ENCODE assay signal across 9 mouse cellular contexts in the genomic region with DNA sequence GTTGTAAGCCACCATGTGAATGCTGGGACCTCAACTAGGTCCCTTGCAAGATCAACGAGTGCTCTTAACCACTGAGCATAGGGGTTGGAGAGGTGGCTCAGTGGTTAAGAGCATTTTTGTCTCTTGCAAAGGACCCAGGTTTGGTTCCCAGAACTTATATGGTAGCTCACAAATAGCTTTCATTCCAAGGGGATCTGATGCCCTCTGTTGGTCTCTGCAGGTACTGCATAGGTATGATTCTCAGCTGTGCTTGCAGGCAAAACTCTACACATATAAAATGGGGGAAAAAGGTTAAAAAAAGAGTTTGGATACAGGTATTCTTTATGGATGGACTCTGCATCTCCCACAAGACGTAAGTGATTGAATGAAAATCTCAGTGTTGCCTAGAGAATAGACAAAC. TPM values are rescaled to one million over a fixed set of nuclear protein-coding genes. Genes with fewer than 3 reads are reported as not detected.
DNase-seq lines count a peak whose midpoint lies in the region; ATAC-seq and TF ChIP-seq lines count a peak whose summit lies in the region.
"Had no signal": no experiment of that assay in that cellular context is flagged by ENCODE, and none has a peak within 500 bp of the region (broad histone marks: within the 10 kb centered on the region; RNA-seq: fewer than 3 reads in every experiment).

No protein-coding gene starts in this region.

- H3K36me3 ChIP-seq in kidney, adult 2 months (ENCODE audit: control insufficient read depth, insufficient read depth, low read length), result no peaks in the 10 kb centered on the region
- no peaks in the 10 kb centered on the region for H3K36me3 ChIP-seq in kidney, embryonic 15.5 days
- H3K36me3 ChIP-seq in spleen, adult 2 months (ENCODE audit: control insufficient read depth, insufficient read depth, low read length), result no peaks in the 10 kb centered on the region
- no peaks in the 10 kb centered on the region for H3K36me3 ChIP-seq in midbrain, embryonic 14.5 days (ENCODE audit: control insufficient read depth, insufficient read depth, low read length)
- H3K36me3 ChIP-seq: embryonic facial prominence, embryonic 12.5 days had no signal

- H3K4me2 ChIP-seq in kidney, embryonic 15.5 days, result no peak overlapping the region
- no peak overlapping the region for H3K4me2 ChIP-seq in midbrain, embryonic 14.5 days (ENCODE audit: low read length)
- H3K4me2 ChIP-seq: embryonic facial prominence, embryonic 12.5 days had no signal

- peak; percentile 23; the same call in 1 of the 2 replicates for TF ChIP-seq CTCF in kidney, adult 2 months (conservative IDR thresholded peaks at IDR 0.05; ENCODE audit: insufficient read depth, insufficient read length, low read depth, low read length)
- peak; percentile 5; the same call in 1 of the 2 replicates for TF ChIP-seq CTCF in spleen, adult 2 months (IDR thresholded peaks at IDR 0.05; ENCODE audit: extremely low read depth, insufficient read depth, insufficient read length, insufficient replicate concordance)

- no peak overlapping the region for H3K9ac ChIP-seq in kidney, embryonic 15.5 days
- no peak overlapping the region for H3K9ac ChIP-seq in midbrain, embryonic 14.5 days (replicated peaks; ENCODE audit: low read length)
- H3K9ac ChIP-seq: embryonic facial prominence, embryonic 12.5 days had no signal

- H3K9me3 ChIP-seq in kidney, embryonic 15.5 days (replicated peaks), result no peaks in the 10 kb centered on the region
- no peaks in the 10 kb centered on the region for H3K9me3 ChIP-seq in midbrain, embryonic 14.5 days (ENCODE audit: control insufficient read depth, low read length)
- H3K9me3 ChIP-seq: embryonic facial prominence, embryonic 12.5 days had no signal

- H3K4me3 ChIP-seq in kidney, adult 2 months (ENCODE audit: insufficient read depth, low read depth, low read length), result no peak overlapping the region
- H3K4me3 ChIP-seq in kidney, embryonic 15.5 days (replicated peaks), result no peak overlapping the region
- H3K4me3 ChIP-seq in spleen, adult 2 months (ENCODE audit: extremely low read depth, insufficient read depth, insufficient read length), result no peak overlapping the region
- no peak overlapping the region for H3K4me3 ChIP-seq in midbrain, embryonic 14.5 days (replicated peaks; ENCODE audit: low read depth, low read length)
- H3K4me3 ChIP-seq: embryonic facial prominence, embryonic 12.5 days had no signal

- no peak overlapping the region for H3K27ac ChIP-seq in kidney, adult 2 months (ENCODE audit: insufficient read depth, low read depth, low read length)
- no peak overlapping the region for H3K27ac ChIP-seq in kidney, embryonic 15.5 days
- no peak overlapping the region for H3K27ac ChIP-seq in spleen, adult 2 months (ENCODE audit: insufficient read depth, low read length)
- H3K27ac ChIP-seq in midbrain, embryonic 14.5 days (replicated peaks; ENCODE audit: low read depth, low read length), result no peak overlapping the region
- H3K27ac ChIP-seq: embryonic facial prominence, embryonic 12.5 days had no signal

- no peak for TF ChIP-seq POLR2A in kidney, adult 2 months (IDR thresholded peaks at IDR 0.05; ENCODE audit: low read depth, low read length)
- TF ChIP-seq POLR2A in spleen, adult 2 months (IDR thresholded peaks at IDR 0.05; ENCODE audit: low read depth, low read length), result no peak

- no peaks in the 10 kb centered on the region for H3K27me3 ChIP-seq in kidney, adult 2 months (replicated peaks; ENCODE audit: control insufficient read depth, insufficient read depth, low read length)
- no peaks in the 10 kb centered on the region for H3K27me3 ChIP-seq in kidney, embryonic 15.5 days
- no peaks in the 10 kb centered on the region; the same call in 1 of the 2 replicates for H3K27me3 ChIP-seq in spleen, adult 2 months (ENCODE audit: control insufficient read depth, insufficient read depth, low read length)
- H3K27me3 ChIP-seq in midbrain, embryonic 14.5 days (ENCODE audit: control insufficient read depth, insufficient read depth, low read length), result no peaks in the 10 kb centered on the region
- H3K27me3 ChIP-seq: embryonic facial prominence, embryonic 12.5 days had no signal

- no peaks in the 10 kb centered on the region for H3K4me1 ChIP-seq in kidney, adult 2 months (ENCODE audit: control insufficient read depth, insufficient read depth, low read length)
- H3K4me1 ChIP-seq in kidney, embryonic 15.5 days, result no peaks in the 10 kb centered on the region
- no peaks in the 10 kb centered on the region for H3K4me1 ChIP-seq in spleen, adult 2 months (ENCODE audit: control insufficient read depth, insufficient read depth, insufficient read length)
- no peaks in the 10 kb centered on the region for H3K4me1 ChIP-seq in midbrain, embryonic 14.5 days (ENCODE audit: control insufficient read depth, insufficient read depth, low read length)
- H3K4me1 ChIP-seq: embryonic facial prominence, embryonic 12.5 days had no signal

- 61% methylated on average over 2 of the region's 2 CpGs for WGBS in kidney, adult 2 months
- WGBS in kidney, embryonic 15.5 days, result 64% methylated on average over 2 of the region's 2 CpGs
- 67% methylated on average over 2 of the region's 2 CpGs for WGBS in spleen, adult 2 months
- WGBS in midbrain, embryonic 14.5 days, result 79% methylated on average over 2 of the region's 2 CpGs

- peak; percentile 12 for DNase-seq in kidney, adult 2 months
- peak; percentile 28 for DNase-seq in MN1 (ENCODE audit: low spot score)
- peak in 1 of 2 experiments; percentile 22 for DNase-seq in spleen, adult 2 months (ENCODE audit: low read depth in 1 of 2, low spot score in 2 of 2)
- DNase-seq in cerebellum, adult 9-10 months, result no peak
- no peak for DNase-seq in midbrain, embryonic 14.5 days
- DNase-seq in urinary bladder, adult 2 months (ENCODE audit: low spot score), result no peak

- ATAC-seq in kidney, embryonic 15.5 days (replicated peaks; ENCODE audit: low FRiP score), result no peak
- peak; percentile 63 for ATAC-seq in erythroid progenitor cell, adult 5-6 weeks (replicated peaks; ENCODE audit: low FRiP score, poor library complexity, severe bottlenecking)
- no peak for ATAC-seq in midbrain, embryonic 14.5 days (ENCODE audit: low FRiP score, low TSS enrichment)

RNA-seq across cellular contexts. Expression of gene Rab29, which starts 15.8 kb away (rescaled TPM):
- 27.0 and 33.8 TPM in 2 replicates for polyA plus RNA-seq in kidney, adult 2 months (2012; rRNA removed)
- 18.3 and 18.7 TPM in 2 replicates for polyA plus RNA-seq in kidney, embryonic 15.5 days (2015; fragmentation: Nextera tagmentation; extraction: Ambion mirVana)
- total RNA-seq in erythroid progenitor cell, adult 5-6 weeks (2015; ENCODE audit: low replicate concordance), result 4.3 and 4.6 TPM in 2 replicates
- total RNA-seq in erythroid progenitor cell, adult 5-6 weeks (2017; ENCODE audit: low replicate concordance), result 2.1 and 3.0 TPM in 2 replicates
- polyA plus RNA-seq in spleen, adult 2 months (2012; rRNA removed), result 30.1 and 35.7 TPM in 2 replicates
- 3.7 and 8.8 TPM in 2 replicates for polyA plus RNA-seq in midbrain, embryonic 14.5 days (2014; fragmentation: Nextera tagmentation; extraction: Ambion mirVana)
- 32.8 and 37.7 TPM in 2 replicates for polyA plus RNA-seq in urinary bladder, adult 2 months (2012; rRNA removed)

RNA-seq across cellular contexts. Expression of gene Nucks1, which starts 27.5 kb away (rescaled TPM):
- 8.4 and 14.3 TPM in 2 replicates for polyA plus RNA-seq in kidney, adult 2 months (2012; rRNA removed)
- 85.7 and 93.2 TPM in 2 replicates for polyA plus RNA-seq in kidney, embryonic 15.5 days (2015; fragmentation: Nextera tagmentation; extraction: Ambion mirVana)
- total RNA-seq in erythroid progenitor cell, adult 5-6 weeks (2015; ENCODE audit: low replicate concordance), result 153 and 169 TPM in 2 replicates
- total RNA-seq in erythroid progenitor cell, adult 5-6 weeks (2017; ENCODE audit: low replicate concordance), result 248 and 299 TPM in 2 replicates
- 4.5 and 4.7 TPM in 2 replicates for polyA plus RNA-seq in spleen, adult 2 months (2012; rRNA removed)
- 39.6 and 59.8 TPM in 2 replicates for polyA plus RNA-seq in midbrain, embryonic 14.5 days (2014; fragmentation: Nextera tagmentation; extraction: Ambion mirVana)
- 23.2 and 32.6 TPM in 2 replicates for polyA plus RNA-seq in urinary bladder, adult 2 months (2012; rRNA removed)

RNA-seq across cellular contexts. Expression of gene Slc41a1, which starts 55.5 kb away (rescaled TPM):
- 22.4 and 27.8 TPM in 2 replicates for polyA plus RNA-seq in kidney, adult 2 months (2012; rRNA removed)
- 12.7 and 15.5 TPM in 2 replicates for polyA plus RNA-seq in kidney, embryonic 15.5 days (2015; fragmentation: Nextera tagmentation; extraction: Ambion mirVana)
- 0.72 and 1.7 TPM in 2 replicates for total RNA-seq in erythroid progenitor cell, adult 5-6 weeks (2015; ENCODE audit: low replicate concordance)
- 0.64 and 2.2 TPM in 2 replicates for total RNA-seq in erythroid progenitor cell, adult 5-6 weeks (2017; ENCODE audit: low replicate concordance)
- polyA plus RNA-seq in spleen, adult 2 months (2012; rRNA removed), result 22.9 and 41.1 TPM in 2 replicates
- polyA plus RNA-seq in midbrain, embryonic 14.5 days (2014; fragmentation: Nextera tagmentation; extraction: Ambion mirVana), result 7.5 and 12.9 TPM in 2 replicates
- polyA plus RNA-seq in urinary bladder, adult 2 months (2012; rRNA removed), result 20.7 and 28.1 TPM in 2 replicates

Comparison
In these comparisons a context has a peak if more than half of its experiments do, and no peak if none do; other contexts are left out.
1. DNase-seq: peak in kidney, adult 2 months (single experiment) and MN1 (single experiment); none in cerebellum, adult 9-10 months (single experiment), midbrain, embryonic 14.5 days (single experiment) and urinary bladder, adult 2 months (single experiment).